Mouse (Mus musculus): ENCODE measurements around the gene Spns2. TPM values are rescaled to one million over a fixed set of nuclear protein-coding genes. Genes with fewer than 3 reads are reported as not detected.
A peak's percentile ranks its signal among the peaks of the same experiment; 100 is the strongest.
"Not testable (repeated sequence)": the region's sequence is repeated elsewhere in the genome, so short reads cannot be mapped to it uniquely, and the experiment has no call there.

Spns2 gene
- total RNA-seq, 4 experiments from 2014 or later: 2.5 to 5.0 (median 4.0) TPM

- DNase-seq: peak; percentile 85
Measured at GRCm38 (mm10) chr11:72435694-72436045, 54.0 kb downstream of the Spns2 start.

GRCm38 (mm10) chr11:72434963-72435693 lies 54.6 kb downstream of the Spns2 start, which contains the start of gene Ggt6:
Ggt6 (plus strand) TSS chr11:72435526.
- DNase-seq: peak; percentile 73

- DNase-seq: not testable (repeated sequence)
Measured at GRCm38 (mm10) chr11:72430311-72431068, 59.2 kb downstream of the Spns2 start.

- DNase-seq: peak; percentile 67
Measured at GRCm38 (mm10) chr11:72429288-72429690, 60.4 kb downstream of the Spns2 start.

- DNase-seq: peak; percentile 65
Measured at GRCm38 (mm10) chr11:72428694-72429093, 61.0 kb downstream of the Spns2 start.

GRCm38 (mm10) chr11:72426884-72427283 lies 62.8 kb downstream of the Spns2 start:
- DNase-seq: no peak

GRCm38 (mm10) chr11:72425201-72425600 lies 64.5 kb downstream of the Spns2 start:
- no peak for DNase-seq

- DNase-seq: no peak
Measured at GRCm38 (mm10) chr11:72423686-72424085, 66.0 kb downstream of the Spns2 start.

GRCm38 (mm10) chr11:72421518-72422278 lies 68.0 kb downstream of the Spns2 start:
- peak; percentile 78 for DNase-seq

GRCm38 (mm10) chr11:72420460-72421122 lies 69.1 kb downstream of the Spns2 start:
- DNase-seq: no peak

- no peak for DNase-seq
Measured at GRCm38 (mm10) chr11:72419006-72419405, 70.7 kb downstream of the Spns2 start.

- no peak for DNase-seq
Measured at GRCm38 (mm10) chr11:72418227-72418626, 71.5 kb downstream of the Spns2 start.

- DNase-seq: no peak
Measured at GRCm38 (mm10) chr11:72417376-72417775, 72.3 kb downstream of the Spns2 start.

- DNase-seq: no peak
Measured at GRCm38 (mm10) chr11:72416666-72417065, 73.0 kb downstream of the Spns2 start.

GRCm38 (mm10) chr11:72415155-72415554 lies 74.5 kb downstream of the Spns2 start:
- DNase-seq: no peak

- DNase-seq: no peak
Measured at GRCm38 (mm10) chr11:72413601-72414190, 76.0 kb downstream of the Spns2 start.

- DNase-seq: no peak
Measured at GRCm38 (mm10) chr11:72413016-72413415, 76.7 kb downstream of the Spns2 start.

GRCm38 (mm10) chr11:72411945-72412344 lies 77.8 kb downstream of the Spns2 start:
- DNase-seq: no peak

GRCm38 (mm10) chr11:72411093-72411921 lies 78.4 kb downstream of the Spns2 start, which contains the start of gene Smtnl2:
Smtnl2 (minus strand) TSS chr11:72411713.
- DNase-seq: peak; percentile 82

GRCm38 (mm10) chr11:72410521-72411092 lies 79.1 kb downstream of the Spns2 start:
- DNase-seq: no peak
